Mouse (Mus musculus) Patski (cell line): Measurements from ENCODE around the gene Gm20696. TPM values are rescaled to one million over a fixed set of nuclear protein-coding genes. Genes with fewer than 3 reads are reported as not detected.

Experiments used
- ATAC-seq: fragments of 100-300 bp; one replicate; pipeline ENCODE4 v1.8.0; 2021
- CTCF ChIA-PET: fragments of 350-600 bp; sonication (Branson Sonifier 250); formaldehyde crosslinking; loops from one replicate; lab custom pipeline; 2022; ENCODE audit warnings: inconsistent platforms; lab: Charles Lee
- POLR2A ChIA-PET: fragments of 350-600 bp; sonication (Branson Sonifier 250); formaldehyde crosslinking; loops from one replicate; lab custom pipeline; 2022; ENCODE audit warnings: antibody characterized with exemption, inconsistent platforms; lab: Charles Lee
- DNase-seq: peaks from one replicate; pipeline ENCODE4 v3.0.0-alpha.2; 2011; ENCODE audit warnings: low read depth, low spot score
- H3K27me3 ChIP-seq: fragments of 371-371 bp; one replicate; pipeline ENCODE4 v1.5.1; 2021
- CTCF ChIP-seq: fragments of 100-300 bp; IDR thresholded peaks from one replicate; pipeline ENCODE4 v1.5.1; 2021
- in situ Hi-C: fragments of 300-500 bp; cut with MboI; formaldehyde crosslinking; loops from 3 replicates; pipeline ENCODE4 v1.11.1; 2018; ENCODE audit warnings: low pct_unique_long_range_greater_than_20kb, mixed read lengths
- polyA plus RNA-seq: library from polyadenylated mRNA; unstranded; gene quantifications from one replicate; pipeline ENCODE4 v1.2.3, GENCODE M21; 2021

Gm20696 gene
- polyA plus RNA-seq, 1 experiment from 2014 or later, result 0.15 TPM

DNA sequence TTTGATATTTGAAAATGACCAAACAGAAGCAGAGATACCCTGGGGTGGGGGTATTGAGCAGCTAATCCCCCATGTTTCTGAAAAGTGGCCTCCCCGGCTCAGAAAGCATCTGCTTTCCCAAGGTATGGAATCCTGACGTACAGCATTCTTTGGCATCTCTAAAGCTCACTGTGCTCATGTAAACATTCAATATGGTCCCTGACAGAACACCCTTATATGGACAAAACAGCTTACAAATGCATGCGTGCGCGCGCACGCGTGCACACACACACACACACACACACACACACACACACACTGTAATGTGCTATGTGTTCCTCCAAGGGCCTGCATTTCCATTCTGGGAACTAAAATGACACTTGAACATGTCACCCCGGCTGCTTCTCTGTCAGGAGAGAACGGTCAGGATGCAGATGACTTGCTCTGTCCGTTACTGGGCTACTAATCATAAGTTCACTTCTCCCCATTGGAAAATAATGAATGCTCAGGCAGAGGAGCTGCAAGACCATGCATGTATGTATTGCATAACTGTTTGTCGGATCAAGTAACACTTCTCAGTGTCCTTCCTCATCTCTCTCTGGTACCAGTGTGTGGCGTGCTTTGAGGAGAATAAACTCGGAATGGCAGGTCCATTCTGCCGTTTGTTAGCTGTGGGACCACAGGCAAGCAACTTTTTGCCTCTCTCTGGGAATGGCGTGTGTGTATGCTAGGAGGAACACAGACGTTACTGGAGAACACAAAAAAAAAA, 128.2 kb downstream of the Gm20696 start:
- no peak for TF ChIP-seq CTCF
- no peak for ATAC-seq
- no peaks in the 10 kb centered on the region for H3K27me3 ChIP-seq
- ChIA-PET POLR2A (interaction anchor here (0.5 to 0.6 kb wide), 2 partner anchors 61 to 676 kb away, joined by 3 to 5 read pairs; no protein-coding TSS in a partner anchor), CTCF (no interaction called here)
- no peak for DNase-seq
- in situ Hi-C loops, result no loop called here

DNA sequence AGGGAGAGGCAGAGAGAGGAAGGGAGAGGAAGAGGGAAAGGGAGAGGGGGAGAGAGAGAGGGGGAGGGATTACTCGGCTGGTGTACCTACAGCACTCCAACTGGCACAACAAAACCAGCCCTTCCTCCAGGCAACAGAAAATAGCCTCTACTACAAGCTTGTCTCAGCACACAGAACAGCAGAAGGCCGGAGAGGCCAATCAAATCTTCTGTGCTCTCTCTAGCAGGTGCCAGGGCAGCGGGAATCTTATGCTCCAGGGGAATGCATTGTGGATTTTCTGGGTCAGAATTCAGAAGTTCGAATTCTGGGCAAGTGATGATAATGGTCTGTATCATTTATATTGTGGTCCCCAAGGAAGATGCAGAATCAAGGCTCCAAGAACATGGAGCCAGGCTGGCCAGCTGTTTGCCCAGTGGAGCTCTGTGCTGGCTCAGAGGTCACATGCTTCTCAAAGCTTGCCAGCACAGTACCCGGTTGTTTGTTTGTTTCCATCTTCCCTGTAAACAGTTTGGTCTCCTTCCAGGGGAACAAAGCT, 132.3 kb downstream of the Gm20696 start:
- DNase-seq (no peak), ATAC-seq (peak; percentile 28)
- in situ Hi-C loops, result no loop called here
- POLR2A ChIA-PET, result no interaction called here
- CTCF ChIA-PET, result interaction anchor here (0.8 to 1.6 kb wide), 2 partner anchors 9 to 83 kb away, joined by 3 read pairs; no protein-coding TSS in a partner anchor
- no peak for TF ChIP-seq CTCF
- H3K27me3 ChIP-seq, result no peaks in the 10 kb centered on the region

DNA sequence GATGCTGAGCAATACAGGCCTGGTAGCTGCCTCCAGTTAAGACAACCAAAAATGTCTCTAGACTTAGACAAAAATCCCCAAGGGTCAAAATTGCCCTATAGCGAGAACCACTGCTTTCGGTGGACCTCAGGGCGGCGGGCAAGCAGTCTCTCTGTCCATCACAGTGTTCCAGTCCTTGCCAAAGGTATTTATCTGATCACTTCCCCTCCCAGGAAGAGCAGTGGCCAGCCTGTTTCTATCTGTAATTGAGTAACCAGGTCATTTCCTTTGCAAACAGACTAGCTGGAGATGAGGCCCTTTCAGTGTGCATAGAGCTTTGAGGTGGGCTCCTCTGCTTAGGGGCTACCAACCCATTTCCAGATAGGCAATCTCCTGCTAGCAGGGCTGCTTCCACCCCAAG, 134.1 kb downstream of the Gm20696 start:
- ChIA-PET CTCF (no interaction called here), POLR2A (no interaction called here)
- TF ChIP-seq CTCF, result no peak
- in situ Hi-C loops, result no loop called here
- no peaks in the 10 kb centered on the region for H3K27me3 ChIP-seq
- DNase-seq (no peak), ATAC-seq (no peak)

DNA sequence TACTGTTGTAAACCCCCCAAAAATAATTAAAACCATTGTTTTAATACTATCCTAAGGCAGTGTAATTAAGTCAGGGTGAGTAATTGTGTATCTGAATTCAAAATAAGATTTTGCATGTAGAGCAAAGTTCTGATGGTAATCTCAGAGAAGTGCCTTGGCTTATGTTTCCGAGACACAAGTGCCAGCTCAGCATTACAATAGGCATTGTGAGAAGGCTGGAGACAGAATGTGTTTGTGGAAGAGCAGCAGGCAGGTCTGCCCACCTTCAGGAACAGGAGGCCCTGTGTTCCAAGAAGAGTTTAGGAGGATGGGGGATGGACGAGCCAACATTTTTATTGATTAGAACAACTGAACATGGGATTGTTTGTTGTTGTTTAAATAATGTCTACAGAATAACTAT, 137.6 kb downstream of the Gm20696 start:
- POLR2A ChIA-PET, result interaction anchor here (0.6 to 0.7 kb wide), 2 partner anchors 197 to 308 kb away, joined by 3 to 5 read pairs; no protein-coding TSS in a partner anchor
- in situ Hi-C loops, result loop anchor here (5.0 kb wide), 1 partner anchor 1007 kb away; no protein-coding TSS in a partner anchor
- H3K27me3 ChIP-seq, result no peaks in the 10 kb centered on the region
- CTCF ChIA-PET, result interaction anchor here (1.3 kb wide), 1 partner anchor 94 kb away, joined by 3 read pairs; no protein-coding TSS in a partner anchor
- no peak for ATAC-seq
- TF ChIP-seq CTCF, result no peak
- DNase-seq, result no peak

DNA sequence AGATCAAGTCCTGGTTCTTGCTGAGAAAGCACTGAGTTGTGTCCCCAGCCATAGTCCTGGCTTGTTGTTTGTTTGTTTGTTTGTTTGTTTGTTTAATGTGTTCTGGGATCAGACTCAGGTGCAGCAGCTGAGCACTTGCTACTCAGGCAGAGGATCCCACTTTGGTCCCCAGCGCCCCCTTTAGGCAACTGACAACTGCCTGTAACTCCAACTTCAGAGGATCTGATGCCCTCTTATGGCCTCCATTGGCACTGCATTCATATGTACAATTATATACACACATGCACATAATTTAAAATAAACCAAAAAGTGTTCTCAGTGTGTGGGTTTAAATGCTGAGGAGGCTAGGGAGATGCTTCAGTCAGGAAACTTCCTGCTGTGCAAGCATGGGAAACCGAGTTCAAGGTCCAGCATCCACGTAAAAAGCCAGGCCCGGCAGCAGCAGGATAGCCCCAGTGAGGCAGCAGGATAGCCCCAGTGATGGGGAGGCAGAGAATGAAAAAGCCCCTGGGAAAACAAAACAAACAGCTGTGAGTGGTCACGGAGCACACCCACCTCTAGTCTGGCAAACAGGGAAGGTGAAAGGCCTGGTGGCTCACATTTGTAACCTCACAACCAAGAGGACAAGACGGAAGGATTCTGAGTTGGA, 139.0 kb downstream of the Gm20696 start:
- CTCF ChIA-PET, result interaction anchor here (0.7 to 1.3 kb wide), 3 partner anchors 95 to 538 kb away, joined by 3 read pairs; no protein-coding TSS in a partner anchor

DNA sequence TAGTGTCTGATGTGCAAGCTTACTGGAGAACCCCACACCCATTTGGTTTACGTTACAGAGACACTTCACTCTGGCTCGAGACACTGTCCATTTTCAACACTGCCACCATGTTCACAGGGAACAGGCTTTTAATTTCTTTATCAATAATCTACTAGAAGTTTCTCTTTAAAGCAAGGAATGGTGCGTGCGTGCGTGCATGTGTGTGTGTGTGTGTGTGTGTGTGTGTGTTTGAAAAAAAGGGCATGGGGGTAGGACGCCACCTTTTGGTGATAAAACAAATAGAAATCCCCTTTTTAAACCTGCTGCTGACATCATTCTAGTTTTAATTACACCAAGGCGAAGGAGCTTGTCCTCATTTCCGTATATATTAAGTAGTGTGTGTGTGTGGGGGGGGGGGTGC, 141.2 kb downstream of the Gm20696 start:
- no peak for ATAC-seq
- ChIA-PET POLR2A (interaction anchor here (0.6 to 0.7 kb wide), 2 partner anchors 43 to 109 kb away, joined by 3 to 4 read pairs; no protein-coding TSS in a partner anchor), CTCF (interaction anchor here (1.0 to 1.1 kb wide), 2 partner anchors 9 to 49 kb away, joined by 3 read pairs; no protein-coding TSS in a partner anchor)
- TF ChIP-seq CTCF, result no peak
- in situ Hi-C loops, result loop anchor here (5.0 kb wide), 1 partner anchor 1003 kb away; no protein-coding TSS in a partner anchor
- no peaks in the 10 kb centered on the region for H3K27me3 ChIP-seq
- no peak for DNase-seq

More for the DNA sequence above, 139.0 kb downstream of the Gm20696 start:
- ATAC-seq (no peak), DNase-seq (no peak)
- no peak for TF ChIP-seq CTCF
- POLR2A ChIA-PET, result no interaction called here
- no peaks in the 10 kb centered on the region for H3K27me3 ChIP-seq
- in situ Hi-C loops, result loop anchor here (5.0 kb wide), 1 partner anchor 1005 kb away; no protein-coding TSS in a partner anchor

DNA sequence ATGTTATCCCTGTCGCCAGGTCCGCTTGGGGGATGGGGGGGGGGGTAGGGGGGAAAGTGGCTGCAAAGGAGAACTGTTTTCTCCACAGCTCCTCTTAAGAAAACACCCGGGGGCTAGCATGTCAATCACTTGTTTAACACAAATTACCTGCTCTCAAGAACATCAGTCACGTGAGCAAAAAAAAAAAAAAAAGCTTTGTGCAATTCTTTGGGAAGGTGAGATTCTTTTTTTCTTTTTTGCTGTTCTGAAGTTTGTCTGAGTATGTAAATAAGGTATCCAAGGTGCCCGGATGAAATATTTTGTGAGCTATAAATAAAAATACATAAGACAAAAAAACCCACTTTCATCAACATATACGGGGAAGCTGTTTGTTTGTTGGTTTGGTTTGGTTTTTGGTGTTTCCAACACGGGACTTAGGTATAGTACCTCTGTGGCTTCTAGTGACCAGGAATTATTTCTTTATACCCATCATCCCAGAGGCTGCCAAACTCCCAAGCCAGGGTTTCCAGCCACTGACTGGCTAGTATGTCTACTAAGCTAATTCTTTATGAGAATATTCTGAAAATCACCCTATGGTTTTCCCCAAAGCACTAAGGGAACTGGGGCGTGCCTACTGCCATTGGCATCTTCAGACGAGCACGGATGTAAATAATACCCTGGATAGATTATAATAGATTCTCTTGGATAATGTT, 142.8 kb downstream of the Gm20696 start:
- ChIA-PET CTCF (interaction anchor here (0.8 to 1.6 kb wide), 4 partner anchors 14 to 552 kb away, joined by 3 read pairs; no protein-coding TSS in a partner anchor), POLR2A (interaction anchor here (0.5 to 1.4 kb wide), 3 partner anchors 69 to 599 kb away, joined by 3 read pairs; no protein-coding TSS in a partner anchor)
- TF ChIP-seq CTCF, result no peak
- in situ Hi-C loops, result loop anchor here (5.0 kb wide), 1 partner anchor 57 kb away; no protein-coding TSS in a partner anchor
- no peaks in the 10 kb centered on the region for H3K27me3 ChIP-seq
- DNase-seq (no peak), ATAC-seq (no peak)

DNA sequence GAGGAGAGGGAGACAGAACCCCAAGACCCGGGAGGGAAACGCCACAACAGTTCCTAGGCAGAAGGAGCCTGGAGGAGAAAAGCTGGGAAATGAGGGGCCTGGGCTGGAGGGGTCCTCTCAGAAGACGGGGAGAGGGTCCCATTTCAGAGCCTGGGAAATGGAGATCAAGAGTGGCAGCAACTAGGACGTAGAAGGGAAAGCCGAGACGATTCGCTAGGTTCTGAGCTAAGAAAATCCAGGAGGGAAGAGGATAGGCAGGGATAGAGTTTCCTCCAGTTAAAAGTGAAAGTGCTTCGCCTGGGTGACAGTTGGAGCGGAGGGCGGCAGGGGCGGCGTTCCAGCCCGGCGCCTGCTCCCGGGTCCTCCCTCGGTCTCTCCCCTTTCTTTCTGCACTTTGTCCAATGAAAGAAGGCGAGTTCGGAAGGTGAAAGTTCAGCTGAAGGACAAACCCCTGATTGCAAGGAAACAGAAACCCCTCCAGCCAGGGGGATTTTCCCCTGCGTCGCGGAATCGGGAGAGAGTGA, 143.4 kb downstream of the Gm20696 start:
- no peak for TF ChIP-seq CTCF
- peak; percentile 34 for DNase-seq
- in situ Hi-C loops, result loop anchor here (5.0 kb wide), 1 partner anchor 56 kb away; no protein-coding TSS in a partner anchor
- CTCF ChIA-PET, result interaction anchor here (1.1 to 1.6 kb wide), 3 partner anchors 14 to 551 kb away, joined by 3 read pairs; no protein-coding TSS in a partner anchor
- POLR2A ChIA-PET, result interaction anchor here (1.4 kb wide), 1 partner anchor 86 kb away, joined by 3 read pairs; no protein-coding TSS in a partner anchor
- ATAC-seq, result peak; percentile 38
- no peaks in the 10 kb centered on the region for H3K27me3 ChIP-seq
